Comparison of ENCODE assay signal across 10 mouse cellular contexts in genomic region chr5:110362813-110363178, GRCm38 (mm10). TPM values are rescaled to one million over a fixed set of nuclear protein-coding genes. Genes with fewer than 3 reads are reported as not detected.
DNase-seq lines count a peak whose midpoint lies in the region; ATAC-seq and TF ChIP-seq lines count a peak whose summit lies in the region.
"Had no signal": no experiment of that assay in that cellular context is flagged by ENCODE, and none has a peak within 500 bp of the region (broad histone marks: within the 10 kb centered on the region; RNA-seq: fewer than 3 reads in every experiment).

No protein-coding gene starts in this region.

- peak overlapping the region; percentile 74 for H3K4me2 ChIP-seq in kidney, embryonic 16.5 days (replicated peaks; ENCODE audit: low read depth, low read length)
- H3K4me2 ChIP-seq in embryonic facial prominence, embryonic 12.5 days (replicated peaks): peak overlapping the region; percentile 76
- peak overlapping the region; percentile 67 for H3K4me2 ChIP-seq in hindbrain, postnatal 0 days (ENCODE audit: low read depth, low read length)
- peak overlapping the region; percentile 82 for H3K4me2 ChIP-seq in midbrain, embryonic 16.5 days (ENCODE audit: low read length)

- peak overlapping the region; percentile 72 for H3K9ac ChIP-seq in kidney, embryonic 16.5 days (replicated peaks; ENCODE audit: low read length)
- H3K9ac ChIP-seq in embryonic facial prominence, embryonic 12.5 days: peak overlapping the region; percentile 44; the same call in 1 of the 2 replicates
- peak overlapping the region; percentile 57 for H3K9ac ChIP-seq in hindbrain, postnatal 0 days (replicated peaks; ENCODE audit: low read length)
- peak overlapping the region; percentile 66 for H3K9ac ChIP-seq in midbrain, embryonic 16.5 days (ENCODE audit: low read depth, low read length)

- ATAC-seq in kidney, embryonic 16.5 days (ENCODE audit: low FRiP score, low TSS enrichment): peak; percentile 69
- ATAC-seq in embryonic facial prominence, embryonic 12.5 days (ENCODE audit: insufficient number of reproducible peaks, insufficient read depth, low FRiP score, low TSS enrichment): 0 out of 2 replicates have a peak, but pooled peaks have one; percentile 16
- ATAC-seq in hindbrain, postnatal 0 days: no peak; the same call in 1 of the 2 replicates
- ATAC-seq in midbrain, embryonic 16.5 days: no peak
- ATAC-seq: Patski had no signal

- no peak for DNase-seq in kidney, adult 8-10 months
- no peak for DNase-seq in hindbrain, postnatal 0 days (ENCODE audit: low spot score)
- DNase-seq in layer of hippocampus, adult 8-10 months (ENCODE audit: low spot score in 2 of 2): no peak
- no peak for DNase-seq in cerebellum, adult 9-11 months
- no peak for DNase-seq in gastrocnemius, postnatal 36 days

- 1% methylated on average over 28 of the region's 28 CpGs for WGBS in kidney, embryonic 16.5 days
- WGBS in embryonic facial prominence, embryonic 12.5 days: 1% methylated on average over 27 of the region's 28 CpGs
- WGBS in hindbrain, postnatal 0 days: 5% methylated on average over 23 of the region's 28 CpGs
- 3% methylated on average over 27 of the region's 28 CpGs for WGBS in midbrain, embryonic 16.5 days

- no peaks in the 10 kb centered on the region for H3K9me3 ChIP-seq in kidney, embryonic 16.5 days (ENCODE audit: low read length)
- no peaks in the 10 kb centered on the region for H3K9me3 ChIP-seq in embryonic facial prominence, embryonic 12.5 days
- no peaks in the 10 kb centered on the region for H3K9me3 ChIP-seq in hindbrain, postnatal 0 days (ENCODE audit: low read length)
- no peaks in the 10 kb centered on the region for H3K9me3 ChIP-seq in midbrain, embryonic 16.5 days (replicated peaks; ENCODE audit: control insufficient read depth, low read length, poor library complexity, severe bottlenecking)

- H3K27me3 ChIP-seq in kidney, embryonic 16.5 days (ENCODE audit: insufficient read depth, low read length): no peaks in the 10 kb centered on the region
- peaks cover 3% of the 10 kb centered on the region; the same call in 1 of the 2 replicates for H3K27me3 ChIP-seq in embryonic facial prominence, embryonic 12.5 days
- no peaks in the 10 kb centered on the region for H3K27me3 ChIP-seq in hindbrain, postnatal 0 days (ENCODE audit: insufficient read depth, low read length)
- no peaks in the 10 kb centered on the region for H3K27me3 ChIP-seq in midbrain, embryonic 16.5 days (ENCODE audit: control insufficient read depth, insufficient read depth, low read depth, low read length)
- H3K27me3 ChIP-seq: Patski had no signal

- peak overlapping the region; percentile 49 for H3K4me3 ChIP-seq in kidney, embryonic 16.5 days (ENCODE audit: low read length)
- H3K4me3 ChIP-seq in embryonic facial prominence, embryonic 12.5 days: peak overlapping the region; percentile 39
- peak overlapping the region; percentile 45 for H3K4me3 ChIP-seq in hindbrain, postnatal 0 days (ENCODE audit: low read length)
- peak overlapping the region; percentile 46 for H3K4me3 ChIP-seq in midbrain, embryonic 16.5 days (ENCODE audit: low read depth, low read length)

- no peak for TF ChIP-seq CTCF in hindbrain, postnatal 0 days (IDR thresholded peaks at IDR 0.05; ENCODE audit: low read depth)

- no peak overlapping the region for H3K27ac ChIP-seq in kidney, embryonic 16.5 days (ENCODE audit: low read length)
- no peak overlapping the region for H3K27ac ChIP-seq in embryonic facial prominence, embryonic 12.5 days
- no peak overlapping the region for H3K27ac ChIP-seq in hindbrain, postnatal 0 days
- H3K27ac ChIP-seq in midbrain, embryonic 16.5 days (ENCODE audit: low read length): no peak overlapping the region

- intact Hi-C loops in gastrocnemius, postnatal 36 days (cut with DNase I): no loop called here

- peaks cover 8% of the 10 kb centered on the region; the same call in 1 of the 2 replicates for H3K4me1 ChIP-seq in kidney, embryonic 16.5 days (ENCODE audit: insufficient read depth, low read length)
- peaks cover 10% of the 10 kb centered on the region for H3K4me1 ChIP-seq in embryonic facial prominence, embryonic 12.5 days
- H3K4me1 ChIP-seq in hindbrain, postnatal 0 days (ENCODE audit: insufficient read depth, low read length): no peaks in the 10 kb centered on the region; the same call in 1 of the 2 replicates
- peaks cover 6% of the 10 kb centered on the region; the same call in 1 of the 2 replicates for H3K4me1 ChIP-seq in midbrain, embryonic 16.5 days (ENCODE audit: control insufficient read depth, insufficient read depth, low read length)

- H3K36me3 ChIP-seq in kidney, embryonic 16.5 days (ENCODE audit: insufficient read depth, low read length): peaks cover 5% of the 10 kb centered on the region
- H3K36me3 ChIP-seq in embryonic facial prominence, embryonic 12.5 days: peaks cover 31% of the 10 kb centered on the region
- peaks cover 9% of the 10 kb centered on the region; the same call in 1 of the 2 replicates for H3K36me3 ChIP-seq in hindbrain, postnatal 0 days (ENCODE audit: insufficient read depth, low read length)
- peaks cover 3% of the 10 kb centered on the region for H3K36me3 ChIP-seq in midbrain, embryonic 16.5 days (ENCODE audit: control insufficient read depth, insufficient read depth, low read length)

RNA-seq across cellular contexts. Expression of gene Lrcol1, which starts 18.3 kb away (rescaled TPM):
- polyA plus RNA-seq in kidney, embryonic 16.5 days (2015; fragmentation: Nextera tagmentation; extraction: Ambion mirVana): not detected in 2 replicates
- not detected in 2 replicates for polyA plus RNA-seq in embryonic facial prominence, embryonic 12.5 days (2016; fragmentation: Nextera tagmentation; extraction: Ambion mirVana)
- not detected in 2 replicates for total RNA-seq in hindbrain, postnatal 0 days (2014; rRNA removed)
- 0.28 TPM in 1 of 2 replicates, not detected in the other for polyA plus RNA-seq in hindbrain, postnatal 0 days (2015; fragmentation: Nextera tagmentation; extraction: Ambion mirVana)
- not detected in 2 replicates for polyA plus RNA-seq in midbrain, embryonic 16.5 days (2015; fragmentation: Nextera tagmentation; extraction: Ambion mirVana)
- total RNA-seq in layer of hippocampus, adult 8-10 months (2022): not detected
- not detected for total RNA-seq in gastrocnemius, postnatal 36 days (2021)
- total RNA-seq: gastrocnemius, postnatal 14 days had no signal
- polyA plus RNA-seq: Patski had no signal

RNA-seq across cellular contexts. Expression of gene P2rx2, which starts 19.8 kb away (rescaled TPM):
- 1.1 and 1.2 TPM in 2 replicates for polyA plus RNA-seq in kidney, embryonic 16.5 days (2015; fragmentation: Nextera tagmentation; extraction: Ambion mirVana)
- polyA plus RNA-seq in embryonic facial prominence, embryonic 12.5 days (2016; fragmentation: Nextera tagmentation; extraction: Ambion mirVana): 2.3 TPM in 2 replicates
- total RNA-seq in hindbrain, postnatal 0 days (2014; rRNA removed): 11.9 and 12.8 TPM in 2 replicates
- polyA plus RNA-seq in hindbrain, postnatal 0 days (2015; fragmentation: Nextera tagmentation; extraction: Ambion mirVana): 11.5 and 11.8 TPM in 2 replicates
- 12.5 and 14.1 TPM in 2 replicates for polyA plus RNA-seq in midbrain, embryonic 16.5 days (2015; fragmentation: Nextera tagmentation; extraction: Ambion mirVana)
- under 1 TPM in 3 of 4 experiments, not detected in 1; 0.21 to 0.39 (median 0.27) TPM for total RNA-seq in layer of hippocampus, adult 8-10 months (2022)
- not detected for total RNA-seq in gastrocnemius, postnatal 36 days (2021)
- total RNA-seq: gastrocnemius, postnatal 14 days had no signal

Comparison
In these comparisons a context has a peak if more than half of its experiments do, and no peak if none do; other contexts are left out.
1. ATAC-seq: peak in kidney, embryonic 16.5 days (single experiment) and embryonic facial prominence, embryonic 12.5 days (single experiment); none in hindbrain, postnatal 0 days (single experiment) and midbrain, embryonic 16.5 days (single experiment).
2. Peak in every context shown above with its lines, with median percentiles within 50 percentile points of each other: H3K4me2 ChIP-seq, H3K4me3 ChIP-seq and H3K9ac ChIP-seq.